ENCODE assay signal across 8 mouse cellular contexts in the genomic region with DNA sequence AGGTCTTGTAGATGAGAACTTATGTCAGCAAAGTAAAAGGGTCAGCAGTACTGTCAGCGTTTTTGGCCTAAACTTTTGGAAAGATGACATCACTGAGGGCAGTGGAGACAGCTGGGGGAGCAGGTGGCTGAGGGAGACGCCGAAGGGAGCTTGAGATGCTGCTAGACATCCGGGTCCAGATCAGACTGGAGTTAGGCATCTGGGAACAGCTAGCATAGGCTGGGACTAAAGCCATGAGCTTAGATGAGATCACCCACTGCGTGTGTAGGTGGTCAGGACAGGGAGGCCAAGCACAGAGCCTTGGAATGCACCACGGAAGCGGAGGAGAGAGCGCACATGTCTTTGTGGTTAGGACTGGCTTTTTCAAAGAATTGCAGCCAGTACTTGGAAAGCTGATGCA. TPM values are rescaled to one million over a fixed set of nuclear protein-coding genes. Genes with fewer than 3 reads are reported as not detected.
DNase-seq lines count a peak whose midpoint lies in the region; ATAC-seq lines count a peak whose summit lies in the region.

No protein-coding gene starts in this region.

- no peaks in the 10 kb centered on the region for H3K9me3 ChIP-seq in forebrain, embryonic 16.5 days (ENCODE audit: control insufficient read depth, low read length)

- ATAC-seq in frontal cortex, adult (ENCODE audit: low TSS enrichment): peak; percentile 98
- ATAC-seq in CD4-positive, CD25-positive, alpha-beta regulatory T cell, adult 4 months: no peak
- no peak for ATAC-seq in forebrain, embryonic 16.5 days

- 70% methylated on average over 8 of the region's 8 CpGs for WGBS in forebrain, embryonic 16.5 days

- no peak overlapping the region for H3K4me3 ChIP-seq in forebrain, embryonic 16.5 days (replicated peaks; ENCODE audit: low read length)

- H3K4me2 ChIP-seq in forebrain, embryonic 16.5 days (ENCODE audit: low read length): no peak overlapping the region

- peak; percentile 56 to 75 for DNase-seq in layer of hippocampus, adult 18-20 months (ENCODE audit: low spot score in 2 of 2)
- DNase-seq in layer of hippocampus, postnatal 10 days (ENCODE audit: low spot score in 2 of 2): no peak
- peak; percentile 39 to 55 for DNase-seq in heart, postnatal 14 days
- peak; percentile 26 for DNase-seq in right cerebral cortex, postnatal 14 days
- no peak for DNase-seq in retina, embryonic 14.5 days (ENCODE audit: low spot score)

- no peaks in the 10 kb centered on the region for H3K36me3 ChIP-seq in forebrain, embryonic 16.5 days (ENCODE audit: control insufficient read depth, insufficient read depth)

- no peak overlapping the region for H3K9ac ChIP-seq in forebrain, embryonic 16.5 days (replicated peaks; ENCODE audit: low read depth, low read length)

- intact Hi-C loops in heart, postnatal 14 days (cut with DNase I): no loop called here

- peaks cover 6% of the 10 kb centered on the region; the same call in 1 of the 2 replicates for H3K4me1 ChIP-seq in forebrain, embryonic 16.5 days (replicated peaks; ENCODE audit: control insufficient read depth, insufficient read depth, low read length)

- H3K27ac ChIP-seq in forebrain, embryonic 16.5 days (ENCODE audit: low read length): no peak overlapping the region

- H3K27me3 ChIP-seq in forebrain, embryonic 16.5 days (replicated peaks; ENCODE audit: control insufficient read depth, insufficient read depth, low read length): no peaks in the 10 kb centered on the region

RNA-seq across cellular contexts. Expression of a gene that starts 41.2 kb away (rescaled TPM):
- total RNA-seq in layer of hippocampus, adult 18-20 months (2021): 10 to 100 TPM; 22.0 to 22.8 TPM
- total RNA-seq in layer of hippocampus, postnatal 10 days (2021): 10 to 100 TPM; 21.9 to 23.9 TPM
- 1 to 10 TPM; 2.8 to 4.7 TPM for total RNA-seq in heart, postnatal 14 days (2021)
- polyA plus RNA-seq in CD4-positive, CD25-positive, alpha-beta regulatory T cell, adult 4 months (2017; shearing (Covaris generic)): 1 to 10 TPM; 1.1 to 2.0 TPM
- 33.0 and 34.4 TPM in 2 replicates for polyA plus RNA-seq in forebrain, embryonic 16.5 days (2015; fragmentation: Nextera tagmentation; extraction: Ambion mirVana)

Comparison
In these comparisons a context has a peak if more than half of its experiments do, and no peak if none do; other contexts are left out.
1. DNase-seq: peak in layer of hippocampus, adult 18-20 months (2 of 2), heart, postnatal 14 days (2 of 2) and right cerebral cortex, postnatal 14 days (single experiment); none in layer of hippocampus, postnatal 10 days (0 of 2) and retina, embryonic 14.5 days (single experiment).
2. RNA of a gene that starts 41.2 kb away (total RNA-seq): 21.9 to 23.9 TPM in layer of hippocampus, postnatal 10 days and 22.0 to 22.8 TPM in layer of hippocampus, adult 18-20 months; 2.8 to 4.7 TPM in heart, postnatal 14 days; every median in the first group is over 4 times any median in the second.